Mouse (Mus musculus) neural tube, embryonic 11.5 days (tissue): ENCODE results near the gene Sec14l3. TPM values are rescaled to one million over a fixed set of nuclear protein-coding genes. Genes with fewer than 3 reads are reported as not detected.

Experiments
- ATAC-seq: fragments of 200-750 bp; cut with Nextera tagmentation; 2 replicates; pipeline ENCODE4 v1.8.0; 2017; ENCODE audit warnings: moderate number of reproducible peaks, mild to moderate bottlenecking, moderate TSS enrichment, moderate library complexity; ENCODE audit not compliant: insufficient read depth, low FRiP score, low TSS enrichment
- DNase-seq: peaks from one replicate; pipeline ENCODE4 v3.0.0-alpha.2; 2015; ENCODE audit warnings: low spot score
- H3K27ac ChIP-seq: fragments of 300-500 bp; sonication (generic); 2 replicates; pipeline ENCODE4 v1.5.1; 2014; ENCODE audit warnings: low read depth, mild to moderate bottlenecking, low read length
- H3K27me3 ChIP-seq: fragments of 300-500 bp; sonication (generic); 2 replicates; pipeline ENCODE4 v1.6.1; 2014; ENCODE audit warnings: mild to moderate bottlenecking, low read length, mixed read lengths; ENCODE audit not compliant: control insufficient read depth, insufficient read depth
- H3K36me3 ChIP-seq: fragments of 300-500 bp; sonication (generic); 2 replicates; pipeline ENCODE4 v1.6.1; 2014; ENCODE audit warnings: mild to moderate bottlenecking, low read length, moderate library complexity, mixed read lengths; ENCODE audit not compliant: control insufficient read depth, insufficient read depth
- H3K4me1 ChIP-seq: fragments of 300-500 bp; sonication (generic); 2 replicates; pipeline ENCODE4 v1.6.1; 2014; ENCODE audit warnings: low read length, mixed read lengths; ENCODE audit not compliant: control insufficient read depth, insufficient read depth
- H3K4me2 ChIP-seq: fragments of 300-500 bp; sonication (generic); 2 replicates; pipeline ENCODE4 v1.6.1; 2014; ENCODE audit warnings: low read depth, mild to moderate bottlenecking, moderate library complexity
- H3K4me3 ChIP-seq: fragments of 300-500 bp; sonication (generic); 2 replicates; pipeline ENCODE4 v1.5.1; 2014; ENCODE audit warnings: low read depth, low read length
- H3K9ac ChIP-seq: fragments of 300-500 bp; sonication (generic); 2 replicates; pipeline ENCODE4 v1.6.1; 2014; ENCODE audit warnings: mild to moderate bottlenecking, low read length
- H3K9me3 ChIP-seq: fragments of 300-500 bp; sonication (generic); 2 replicates; pipeline ENCODE4 v1.6.1; 2016; ENCODE audit warnings: low read length; ENCODE audit not compliant: control insufficient read depth
- WGBS: fragments of 180-500 bp; shearing (Covaris S2); extraction: QIAGEN DNeasy Blood & Tissue Kit; methylation state at CpG from one replicate; pipeline ENCODE4 v1.1.7; 2014; 5-methylcytosine and 5-hydroxymethylcytosine counted together
- polyA plus RNA-seq: library from polyadenylated mRNA; unstranded; fragments of >200 nt; fragmentation: Nextera tagmentation; extraction: Ambion mirVana; gene quantifications from 2 replicates; pipeline ENCODE4 v1.2.1, GENCODE M21; 2014

Gene Sec14l3
- polyA plus RNA-seq, 1 experiment from 2014 or later: not detected

DNA sequence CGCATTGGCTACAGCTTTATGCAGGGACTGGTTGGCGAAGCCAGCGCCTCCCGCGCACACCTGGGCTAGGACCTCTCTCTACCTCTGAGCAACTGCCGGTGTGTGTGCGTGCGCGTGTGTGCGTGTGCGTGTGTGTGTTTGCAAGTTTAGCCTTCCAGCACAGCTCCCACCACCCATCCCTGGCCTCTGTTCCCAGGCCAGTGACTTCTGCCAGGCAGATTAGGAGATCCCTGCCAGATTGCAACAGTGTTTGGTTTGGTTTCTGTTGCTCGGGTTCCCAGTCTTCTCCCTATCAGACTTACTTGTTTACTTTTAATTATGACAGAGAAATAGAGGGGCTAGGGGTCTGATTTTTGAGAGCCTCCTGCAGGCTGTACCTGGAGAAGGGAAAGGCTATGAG lies 32.7 kb upstream of the Sec14l3 start:
- H3K9me3 ChIP-seq: no peaks in the 10 kb centered on the region
- no peak overlapping the region for H3K4me2 ChIP-seq
- no peaks in the 10 kb centered on the region for H3K36me3 ChIP-seq
- ATAC-seq (no peak), DNase-seq (no peak)
- no peak overlapping the region for H3K27ac ChIP-seq
- H3K4me3 ChIP-seq: no peak overlapping the region
- H3K4me1 ChIP-seq: no peaks in the 10 kb centered on the region
- WGBS: 44% methylated on average over 12 of the region's 12 CpGs
- H3K27me3 ChIP-seq: no peaks in the 10 kb centered on the region
- no peak overlapping the region for H3K9ac ChIP-seq

DNA sequence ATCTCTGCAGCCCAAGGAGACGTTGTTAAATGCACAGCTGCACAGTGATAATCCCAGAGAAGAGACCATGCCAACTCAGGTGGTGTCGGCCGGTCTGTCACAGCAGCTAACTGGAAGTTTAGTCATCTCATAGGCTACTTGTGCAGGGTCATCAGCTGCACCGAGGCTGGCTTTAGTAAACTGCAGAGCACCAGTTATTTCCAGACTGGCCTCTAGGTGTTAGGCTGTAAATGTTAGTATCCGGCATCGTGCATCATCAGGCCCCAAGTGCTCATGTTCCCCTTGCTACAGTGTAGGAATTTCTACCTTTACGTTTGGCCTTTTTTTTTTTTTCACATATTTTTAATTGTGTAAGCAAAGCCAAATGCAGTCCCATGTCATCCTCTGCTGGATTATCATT lies 31.2 kb upstream of the Sec14l3 start:
- ATAC-seq (no peak), DNase-seq (no peak)
- Histone ChIP-seq H3K27me3 (no peaks in the 10 kb centered on the region), H3K36me3 (no peaks in the 10 kb centered on the region), H3K9ac (no peak overlapping the region), H3K4me3 (no peak overlapping the region), H3K4me1 (no peaks in the 10 kb centered on the region), H3K9me3 (no peaks in the 10 kb centered on the region), H3K27ac (no peak overlapping the region), H3K4me2 (no peak overlapping the region)
- WGBS: 72% methylated on average over 7 of the region's 7 CpGs

GRCm38 (mm10) chr11:4034169-4034568 lies 30.5 kb upstream of the Sec14l3 start:
- WGBS: 87% methylated on average over 4 of the region's 4 CpGs
- H3K9me3 ChIP-seq: no peaks in the 10 kb centered on the region
- no peak overlapping the region for H3K4me3 ChIP-seq
- H3K4me2 ChIP-seq: no peak overlapping the region
- H3K27ac ChIP-seq: no peak overlapping the region
- H3K9ac ChIP-seq: no peak overlapping the region
- no peaks in the 10 kb centered on the region for H3K4me1 ChIP-seq
- DNase-seq: no peak
- H3K27me3 ChIP-seq: no peaks in the 10 kb centered on the region
- H3K36me3 ChIP-seq: no peaks in the 10 kb centered on the region
- no peak for ATAC-seq

- Histone ChIP-seq H3K4me2 (no peak overlapping the region), H3K27me3 (no peaks in the 10 kb centered on the region), H3K36me3 (no peaks in the 10 kb centered on the region), H3K4me3 (no peak overlapping the region), H3K27ac (no peak overlapping the region), H3K4me1 (no peaks in the 10 kb centered on the region), H3K9ac (no peak overlapping the region), H3K9me3 (no peaks in the 10 kb centered on the region)
- WGBS: 61% methylated on average over 18 of the region's 18 CpGs
- ATAC-seq (no peak), DNase-seq (no peak)
Observed at GRCm38 (mm10) chr11:4035116-4035892, 29.3 kb upstream of the Sec14l3 start.

DNA sequence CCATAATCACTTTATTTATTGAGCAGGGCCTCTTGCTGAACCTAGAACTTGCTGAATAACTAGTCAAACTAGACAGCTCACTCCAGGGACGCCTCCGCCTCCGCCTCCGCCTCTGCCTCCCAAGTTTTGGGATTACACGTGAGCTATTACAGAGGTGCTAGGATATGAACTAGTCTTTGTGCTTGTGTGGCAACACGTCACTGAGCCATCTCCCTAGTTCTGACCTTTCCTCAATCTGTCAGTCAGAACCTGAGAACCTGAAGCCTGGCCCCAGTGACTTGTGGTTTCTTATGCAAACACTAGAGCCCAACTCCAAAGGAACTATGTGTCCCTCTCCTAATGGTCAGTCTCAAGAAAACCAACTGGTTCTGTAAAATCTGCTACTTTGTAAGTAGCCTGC lies 28.7 kb upstream of the Sec14l3 start:
- WGBS: 93% methylated on average over 6 of the region's 6 CpGs
- ATAC-seq: no peak
- H3K4me3 ChIP-seq: no peak overlapping the region

DNA sequence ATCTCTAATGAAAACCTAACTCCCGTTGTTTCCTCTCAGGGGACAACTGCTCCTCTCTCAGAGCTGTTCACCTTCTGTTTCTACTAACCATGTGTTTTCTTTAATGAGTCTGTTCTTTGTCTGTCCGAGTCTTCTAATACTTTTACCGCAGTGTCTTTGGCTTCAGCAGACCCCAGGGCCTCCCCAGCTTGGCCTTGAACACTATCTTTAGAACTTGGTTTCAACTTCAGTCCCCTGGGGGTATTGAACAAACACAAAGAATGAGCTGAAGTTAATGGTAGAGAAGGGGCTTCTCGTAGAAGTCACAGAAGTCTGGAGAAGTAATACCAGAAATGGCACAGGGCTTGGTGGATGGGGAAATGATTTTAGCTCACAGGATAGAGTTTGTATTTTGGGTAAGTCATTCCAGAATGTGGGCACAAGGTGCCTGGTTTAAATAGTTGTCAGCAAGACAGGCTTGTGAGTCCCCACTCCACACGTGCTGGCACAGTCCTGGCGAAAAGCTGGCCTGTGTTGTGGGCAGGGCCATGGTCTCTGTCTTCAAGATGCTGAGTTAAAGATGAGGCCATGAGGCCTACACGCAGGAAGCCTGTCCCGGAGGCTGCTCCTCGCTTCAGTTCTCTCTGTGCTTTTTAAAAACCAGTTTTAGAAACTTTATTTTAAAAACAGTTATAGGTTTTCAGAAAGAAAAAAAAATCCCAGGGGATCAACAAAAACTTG lies 28.1 kb upstream of the Sec14l3 start:
- WGBS: 72% methylated on average over 9 of the region's 9 CpGs
- H3K9ac ChIP-seq: no peak overlapping the region
- no peak overlapping the region for H3K27ac ChIP-seq
- H3K9me3 ChIP-seq: no peaks in the 10 kb centered on the region
- H3K36me3 ChIP-seq: no peaks in the 10 kb centered on the region
- H3K4me3 ChIP-seq: no peak overlapping the region
- no peak for DNase-seq
- H3K27me3 ChIP-seq: no peaks in the 10 kb centered on the region
- no peak for ATAC-seq
- no peak overlapping the region for H3K4me2 ChIP-seq
- H3K4me1 ChIP-seq: no peaks in the 10 kb centered on the region

More for the DNA sequence above, 28.7 kb upstream of the Sec14l3 start:
- Histone ChIP-seq H3K9ac (no peak overlapping the region), H3K9me3 (no peaks in the 10 kb centered on the region), H3K27ac (no peak overlapping the region), H3K4me1 (no peaks in the 10 kb centered on the region), H3K27me3 (no peaks in the 10 kb centered on the region), H3K36me3 (no peaks in the 10 kb centered on the region), H3K4me2 (no peak overlapping the region)
- DNase-seq: no peak

GRCm38 (mm10) chr11:4039951-4040350 lies 24.7 kb upstream of the Sec14l3 start:
- WGBS: 86% methylated on average over 4 of the region's 4 CpGs
- Histone ChIP-seq H3K27me3 (no peaks in the 10 kb centered on the region), H3K9me3 (no peaks in the 10 kb centered on the region), H3K4me1 (no peaks in the 10 kb centered on the region), H3K4me3 (no peak overlapping the region), H3K9ac (no peak overlapping the region), H3K36me3 (no peaks in the 10 kb centered on the region), H3K27ac (no peak overlapping the region), H3K4me2 (no peak overlapping the region)
- ATAC-seq: no peak
- no peak for DNase-seq

GRCm38 (mm10) chr11:4041123-4041625 lies 23.5 kb upstream of the Sec14l3 start:
- H3K4me2 ChIP-seq: no peak overlapping the region
- ATAC-seq (no peak), DNase-seq (no peak)
- no peaks in the 10 kb centered on the region for H3K4me1 ChIP-seq
- H3K27me3 ChIP-seq: no peaks in the 10 kb centered on the region
- H3K4me3 ChIP-seq: no peak overlapping the region
- H3K36me3 ChIP-seq: no peaks in the 10 kb centered on the region
- no peak overlapping the region for H3K9ac ChIP-seq
- H3K9me3 ChIP-seq: no peaks in the 10 kb centered on the region
- no peak overlapping the region for H3K27ac ChIP-seq
- 83% methylated on average over 6 of the region's 6 CpGs for WGBS

DNA sequence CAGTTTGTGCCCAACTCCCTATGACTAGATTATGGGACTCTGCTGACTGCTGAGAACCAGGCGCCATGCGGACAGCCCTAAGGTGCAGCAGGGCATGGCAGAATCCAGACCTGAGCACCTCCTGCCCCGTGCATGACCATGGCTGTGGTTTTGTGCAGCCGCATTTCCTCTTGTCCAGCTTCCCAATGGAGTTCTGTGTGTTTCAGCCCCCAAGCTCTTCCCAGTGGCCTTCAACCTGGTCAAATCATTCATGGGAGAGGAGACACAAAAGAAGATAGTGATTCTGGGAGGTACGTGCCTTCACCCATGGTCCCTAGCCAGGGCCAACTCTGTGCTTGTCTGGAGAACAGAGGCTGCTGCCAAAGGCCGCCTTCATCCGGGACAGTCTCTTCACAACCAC lies 21.6 kb upstream of the Sec14l3 start:
- WGBS: 92% methylated on average over 7 of the region's 7 CpGs
- DNase-seq: no peak
- Histone ChIP-seq H3K36me3 (no peaks in the 10 kb centered on the region), H3K9me3 (no peaks in the 10 kb centered on the region), H3K27ac (no peak overlapping the region), H3K4me1 (no peaks in the 10 kb centered on the region), H3K9ac (no peak overlapping the region), H3K4me2 (no peak overlapping the region), H3K4me3 (no peak overlapping the region), H3K27me3 (no peaks in the 10 kb centered on the region)
- ATAC-seq: no peak
